Mouse (Mus musculus) G1E-ER4 (cell line): ENCODE results near the gene Olfr282. TPM values are rescaled to one million over a fixed set of nuclear protein-coding genes. Genes with fewer than 3 reads are reported as not detected.
"Not testable (repeated sequence)": the region's sequence is repeated elsewhere in the genome, so short reads cannot be mapped to it uniquely, and the experiment has no call there.

Experiments
- GATA1 ChIP-seq: IDR thresholded peaks from one replicate; pipeline ENCODE4 v1.8.0; 2012; ENCODE audit warnings: low read length, inconsistent platforms
- polyA plus RNA-seq: library from polyadenylated mRNA; stranded (reverse); fragments of >175 nt; gene quantifications from 2 replicates; pipeline ENCODE4 v1.2.3, GENCODE M21; 2012

Olfr282 gene
- polyA plus RNA-seq = not detected in 2 replicates

- not testable (repeated sequence) for TF ChIP-seq GATA1
These were observed at the start of gene Olfr282 for GRCm38 (mm10) chr15:98430925-98431324. Gene Olfr282, plus strand, starts transcription at chr15:98431225.

DNA sequence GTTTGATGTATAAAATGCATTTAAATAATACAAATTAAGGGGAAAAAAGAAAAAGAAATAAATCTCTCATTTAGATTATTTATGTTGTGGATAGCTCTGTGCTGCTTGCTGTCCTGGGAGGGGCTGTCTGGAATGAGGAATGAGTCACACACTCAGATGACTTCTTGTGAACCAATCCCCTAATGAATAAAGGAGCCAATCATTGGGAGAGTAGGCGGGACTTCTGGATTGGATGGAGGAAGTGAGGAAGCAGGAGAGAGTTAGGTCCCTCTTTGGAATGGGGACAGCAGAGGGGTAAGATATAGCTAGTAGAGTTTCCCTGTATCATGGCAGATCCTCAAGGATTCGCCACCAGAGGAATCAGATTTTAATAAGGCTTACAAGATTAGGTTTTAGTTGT is 43.4 kb upstream of the Olfr282 start:
- TF ChIP-seq GATA1 = no peak

GRCm38 (mm10) chr15:98389796-98390195 is 41.2 kb upstream of the Olfr282 start:
- TF ChIP-seq GATA1 = no peak

GRCm38 (mm10) chr15:98391081-98391902 is 39.7 kb upstream of the Olfr282 start:
- TF ChIP-seq GATA1 = no peak

DNA sequence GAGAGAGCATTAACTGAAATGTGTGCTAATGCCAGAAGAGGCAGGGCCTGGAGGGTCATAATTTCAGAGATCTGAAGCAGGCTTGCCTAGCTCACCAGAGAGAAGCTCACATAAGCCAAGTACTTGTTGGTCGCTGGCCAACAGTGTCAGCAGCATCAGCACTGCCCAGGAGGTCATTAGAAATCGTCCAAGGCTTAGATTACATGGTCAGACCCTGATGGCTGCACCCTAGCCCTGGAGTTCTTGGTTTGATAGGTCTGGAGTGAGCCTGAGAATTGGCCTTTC is 39.2 kb upstream of the Olfr282 start:
- no peak for TF ChIP-seq GATA1

DNA sequence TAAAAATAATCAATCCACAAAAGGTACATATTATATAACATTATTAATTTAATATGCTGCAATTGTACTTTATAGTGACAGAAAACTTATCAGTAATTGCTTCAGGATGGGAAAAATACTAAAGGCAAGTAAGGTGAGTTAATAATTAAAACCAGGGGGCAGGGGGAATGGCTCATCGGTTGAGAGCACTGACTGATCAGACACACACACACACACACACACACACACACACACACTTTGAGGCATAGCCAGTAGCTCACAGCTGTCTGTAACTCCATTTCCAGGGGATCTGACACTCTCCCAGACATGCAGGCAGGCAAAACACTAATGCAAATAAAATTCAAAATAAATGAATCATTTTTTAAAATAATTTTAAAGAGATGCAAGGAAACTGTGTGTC is 33.9 kb upstream of the Olfr282 start:
- no peak for TF ChIP-seq GATA1

- no peak for TF ChIP-seq GATA1
These were observed 28.7 kb upstream of the Olfr282 start for GRCm38 (mm10) chr15:98402356-98402755.

DNA sequence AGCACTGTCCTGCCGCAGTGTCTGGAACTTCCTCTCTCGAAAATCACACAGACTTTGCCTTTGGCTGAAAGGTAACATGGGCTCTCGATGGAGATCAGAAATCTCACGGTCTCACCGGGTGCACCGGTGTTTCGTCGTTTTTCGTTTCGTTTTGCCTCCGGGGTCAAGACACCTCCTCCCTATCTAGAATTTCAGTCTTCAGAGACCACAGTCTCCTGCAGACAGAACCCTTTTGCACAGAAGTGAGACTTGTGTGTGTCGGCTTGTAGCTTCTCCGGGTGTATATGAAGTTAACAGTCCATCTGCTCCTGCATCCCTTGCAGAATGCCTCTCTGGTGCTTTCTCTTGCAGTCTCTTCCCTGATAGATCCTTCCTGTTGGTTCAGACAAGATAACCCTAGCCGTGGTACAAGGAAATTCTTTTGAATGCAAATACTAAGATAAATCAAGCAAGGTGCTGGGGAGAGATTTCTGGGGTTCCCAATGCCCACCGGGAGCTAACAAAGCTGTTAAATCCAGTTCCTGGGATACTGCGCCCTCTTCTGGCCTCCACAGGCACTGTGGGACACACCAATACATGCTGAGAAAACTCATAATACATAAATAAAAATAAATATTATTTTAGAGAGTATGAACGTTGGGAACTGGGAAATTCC is 22.5 kb upstream of the Olfr282 start:
- no peak for TF ChIP-seq GATA1

DNA sequence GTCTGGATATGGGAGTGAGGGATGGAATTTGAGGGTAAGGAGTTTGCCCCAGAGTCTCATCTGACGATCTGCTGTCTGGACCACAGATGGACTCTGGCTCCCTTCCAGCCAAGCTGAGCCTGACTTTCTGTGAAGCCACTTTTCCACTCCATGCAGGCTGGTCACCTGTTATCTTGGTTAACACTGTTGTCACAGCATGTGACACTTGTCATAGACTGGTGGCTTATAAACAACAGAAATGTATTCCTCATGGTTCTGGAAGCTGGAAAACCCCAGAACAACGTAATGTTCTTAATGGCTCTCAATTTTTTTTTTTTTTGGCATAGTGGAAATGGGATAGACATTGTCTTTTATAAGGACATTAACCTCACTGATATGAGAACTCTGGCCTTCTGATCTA is 21.4 kb upstream of the Olfr282 start:
- no peak for TF ChIP-seq GATA1

DNA sequence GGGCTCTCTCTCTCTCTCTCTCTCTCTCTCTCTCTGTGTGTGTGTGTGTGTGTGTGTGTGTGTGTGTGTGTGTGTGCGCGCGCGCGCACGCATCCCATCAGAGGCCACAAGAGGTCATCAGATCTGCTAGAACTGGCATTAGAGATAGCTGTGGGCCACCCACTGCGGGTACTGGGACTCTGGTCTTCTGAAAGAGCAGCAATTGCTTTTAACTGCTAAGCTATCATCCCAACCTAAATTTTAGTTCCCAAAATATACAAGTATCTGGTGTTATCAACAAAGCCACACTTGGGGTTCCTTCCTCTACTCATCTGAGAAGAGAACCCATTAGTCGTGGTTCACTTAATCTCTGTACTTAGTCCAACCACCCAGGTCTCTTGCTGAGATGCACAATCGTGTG is 20.8 kb upstream of the Olfr282 start:
- no peak for TF ChIP-seq GATA1

DNA sequence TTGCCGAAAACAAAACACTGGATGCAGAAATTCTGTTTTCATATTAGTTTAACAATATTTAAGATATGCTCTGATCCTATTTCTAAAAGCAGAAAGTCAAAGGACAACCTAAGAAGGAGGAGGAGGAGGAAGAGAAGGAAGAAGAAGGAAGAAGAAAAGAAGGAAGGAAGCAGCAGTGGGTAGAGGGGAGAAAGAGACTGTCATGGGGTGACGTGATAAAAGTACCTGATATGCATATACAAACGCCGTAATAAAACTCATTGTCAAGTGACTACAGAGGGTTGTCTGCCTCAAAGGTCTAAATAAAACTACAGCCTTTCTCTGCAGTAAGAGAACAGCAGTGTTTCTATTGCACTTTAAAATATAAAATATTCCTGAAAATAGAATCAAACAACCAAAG is 15.0 kb upstream of the Olfr282 start:
- no peak for TF ChIP-seq GATA1

- TF ChIP-seq GATA1 = no peak
These were observed 12.9 kb upstream of the Olfr282 start for GRCm38 (mm10) chr15:98418096-98418495.

- TF ChIP-seq GATA1 = no peak
These were observed 10.1 kb upstream of the Olfr282 start for GRCm38 (mm10) chr15:98420897-98421296.

DNA sequence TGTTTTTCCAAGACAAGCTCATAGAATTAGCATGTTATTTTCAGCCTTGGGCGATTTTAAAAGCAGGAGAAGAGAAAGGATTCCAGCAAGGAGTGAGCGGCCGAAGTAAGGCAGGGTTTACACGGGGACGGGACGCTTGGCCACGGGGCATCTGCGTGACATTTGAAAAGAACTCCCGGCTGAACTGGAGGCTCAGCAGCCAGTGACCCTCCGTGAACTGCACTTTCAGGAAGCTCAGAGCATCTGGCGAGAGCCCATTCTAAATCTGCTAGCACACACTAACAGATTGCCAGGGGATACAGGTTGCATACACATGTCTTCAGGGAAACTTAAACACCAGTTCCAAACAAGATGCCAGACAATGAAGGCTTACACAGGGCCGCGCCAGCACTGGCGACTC is 6.7 kb upstream of the Olfr282 start:
- TF ChIP-seq GATA1 = no peak

DNA sequence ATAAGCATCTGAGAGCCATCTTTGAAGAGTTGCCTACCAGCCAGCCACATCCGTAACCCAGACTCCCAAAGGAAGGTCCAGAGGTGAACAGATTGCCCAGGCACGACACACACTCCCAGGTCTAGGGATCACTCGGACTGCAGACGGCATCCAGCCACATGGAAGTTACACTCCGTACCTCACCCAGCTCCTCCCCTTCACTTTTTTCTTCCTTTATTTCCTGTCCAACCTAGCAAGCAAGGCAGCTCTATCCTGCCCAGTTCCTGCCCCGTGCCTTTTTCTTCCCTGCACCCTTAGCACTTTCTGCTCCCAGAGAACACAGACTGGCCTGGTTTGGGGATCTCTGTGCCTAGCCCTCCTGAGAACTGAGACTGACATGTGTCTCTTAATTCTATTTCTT is 6.3 kb upstream of the Olfr282 start:
- TF ChIP-seq GATA1 = no peak

- TF ChIP-seq GATA1 = no peak
These were observed 5.8 kb upstream of the Olfr282 start for GRCm38 (mm10) chr15:98425188-98425587.

DNA sequence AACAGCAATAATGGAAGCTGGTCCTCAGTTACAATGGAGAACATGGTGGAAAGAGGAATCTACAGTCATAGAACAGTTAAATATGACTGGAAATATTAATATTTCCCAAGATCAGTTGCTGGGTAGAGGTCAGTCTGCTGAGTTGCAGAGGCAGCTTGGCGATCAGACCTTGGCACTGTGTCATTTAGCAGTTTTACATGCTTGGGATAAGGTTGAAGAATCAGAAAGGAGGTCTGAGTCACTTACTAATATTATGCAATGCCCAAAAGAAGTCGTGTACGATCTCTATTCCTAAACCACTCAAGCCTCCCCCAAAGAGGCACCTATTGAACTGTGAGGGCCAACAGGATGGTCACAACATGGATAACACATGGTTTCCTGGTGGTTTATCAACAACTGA is 13.5 kb downstream of the Olfr282 start:
- no peak for TF ChIP-seq GATA1
